Mouse (Mus musculus) left cerebral cortex, postnatal 4 days (tissue): ENCODE results near the gene Ccdc85b. TPM values are rescaled to one million over a fixed set of nuclear protein-coding genes. Genes with fewer than 3 reads are reported as not detected.

Experiments used
- DNase-seq: peaks from one replicate; pipeline ENCODE4 v3.0.0-alpha.2; 2022
- intact Hi-C: fragments of 180-260 bp; cut with DNase I; formaldehyde crosslinking; loops from one replicate; pipeline ENCODE4 v1.15.1; 2025
- total RNA-seq, 2 experiments: library from RNA; stranded (reverse); gene quantifications; 2 replicates each; pipeline ENCODE4 v1.2.3; 2021

Gene Ccdc85b
- total RNA-seq, 2 experiments from 2014 or later, result 20.8 to 21.6 TPM

- DNase-seq, result peak; percentile 97
- intact Hi-C loops, result no loop called here
Observed at GRCm38 (mm10) chr19:5456922-5457745, 560 bp downstream of the Ccdc85b start.

- DNase-seq, result no peak
- intact Hi-C loops, result no loop called here
Observed at GRCm38 (mm10) chr19:5456241-5456921, 1.3 kb downstream of the Ccdc85b start.

- intact Hi-C loops, result no loop called here
- no peak for DNase-seq
Observed at GRCm38 (mm10) chr19:5455568-5455967, 2.1 kb downstream of the Ccdc85b start.

- intact Hi-C loops, result no loop called here
- no peak for DNase-seq
Observed at GRCm38 (mm10) chr19:5455037-5455436, 2.7 kb downstream of the Ccdc85b start.

GRCm38 (mm10) chr19:5451766-5452165 is 5.9 kb downstream of the Ccdc85b start:
- DNase-seq, result no peak
- intact Hi-C loops, result no loop called here

GRCm38 (mm10) chr19:5449673-5450072 is 8.0 kb downstream of the Ccdc85b start:
- intact Hi-C loops, result no loop called here
- no peak for DNase-seq

GRCm38 (mm10) chr19:5448354-5449150 is 9.1 kb downstream of the Ccdc85b start:
- intact Hi-C loops, result no loop called here
- no peak for DNase-seq

GRCm38 (mm10) chr19:5447515-5448353 is 10.0 kb downstream of the Ccdc85b start, which contains the start of gene Fosl1:
TSS of gene Fosl1 (plus strand) at chr19:5447547.
- peak; percentile 60 for DNase-seq
- intact Hi-C loops, result no loop called here

GRCm38 (mm10) chr19:5445747-5446146 is 11.9 kb downstream of the Ccdc85b start:
- DNase-seq, result no peak
- intact Hi-C loops, result no loop called here

GRCm38 (mm10) chr19:5444954-5445353 is 12.7 kb downstream of the Ccdc85b start:
- intact Hi-C loops, result no loop called here
- no peak for DNase-seq

GRCm38 (mm10) chr19:5444371-5444908 is 13.3 kb downstream of the Ccdc85b start:
- DNase-seq, result no peak
- intact Hi-C loops, result no loop called here

GRCm38 (mm10) chr19:5433951-5434350 is 23.7 kb downstream of the Ccdc85b start:
- no peak for DNase-seq
- intact Hi-C loops, result no loop called here

GRCm38 (mm10) chr19:5432992-5433852 is 24.5 kb downstream of the Ccdc85b start:
- intact Hi-C loops, result no loop called here
- DNase-seq, result peak; percentile 54

- no peak for DNase-seq
- intact Hi-C loops, result no loop called here
Observed at GRCm38 (mm10) chr19:5431911-5432464, 25.7 kb downstream of the Ccdc85b start.

- intact Hi-C loops, result no loop called here
- peak; percentile 53 for DNase-seq
Observed at GRCm38 (mm10) chr19:5430408-5430807, 27.3 kb downstream of the Ccdc85b start.

- intact Hi-C loops, result no loop called here
- peak; percentile 72 for DNase-seq
Observed at GRCm38 (mm10) chr19:5429806-5430205, 27.9 kb downstream of the Ccdc85b start.

GRCm38 (mm10) chr19:5429219-5429618 is 28.5 kb downstream of the Ccdc85b start:
- intact Hi-C loops, result no loop called here
- no peak for DNase-seq

GRCm38 (mm10) chr19:5428083-5428482 is 29.6 kb downstream of the Ccdc85b start:
- DNase-seq, result peak; percentile 13
- intact Hi-C loops, result no loop called here
